Mouse (Mus musculus) adipose tissue, adult 10 weeks (tissue): ENCODE data around the gene Zdhhc1. TPM values are rescaled to one million over a fixed set of nuclear protein-coding genes. Genes with fewer than 3 reads are reported as not detected.

ENCODE experiments used
- polyA plus RNA-seq: library from polyadenylated mRNA; stranded (reverse); fragments of 350-450 nt; fragmentation: Illumina TruSeq; extraction: RNeasy Lipid Tissue Mini Kit (QIAGEN cat#74804); gene quantifications from one replicate; pipeline ENCODE4 v1.2.3, GENCODE M21; 2014; ENCODE audit warnings: low read depth, low replicate concordance

Gene Zdhhc1
- 32.3 TPM for polyA plus RNA-seq

DNA sequence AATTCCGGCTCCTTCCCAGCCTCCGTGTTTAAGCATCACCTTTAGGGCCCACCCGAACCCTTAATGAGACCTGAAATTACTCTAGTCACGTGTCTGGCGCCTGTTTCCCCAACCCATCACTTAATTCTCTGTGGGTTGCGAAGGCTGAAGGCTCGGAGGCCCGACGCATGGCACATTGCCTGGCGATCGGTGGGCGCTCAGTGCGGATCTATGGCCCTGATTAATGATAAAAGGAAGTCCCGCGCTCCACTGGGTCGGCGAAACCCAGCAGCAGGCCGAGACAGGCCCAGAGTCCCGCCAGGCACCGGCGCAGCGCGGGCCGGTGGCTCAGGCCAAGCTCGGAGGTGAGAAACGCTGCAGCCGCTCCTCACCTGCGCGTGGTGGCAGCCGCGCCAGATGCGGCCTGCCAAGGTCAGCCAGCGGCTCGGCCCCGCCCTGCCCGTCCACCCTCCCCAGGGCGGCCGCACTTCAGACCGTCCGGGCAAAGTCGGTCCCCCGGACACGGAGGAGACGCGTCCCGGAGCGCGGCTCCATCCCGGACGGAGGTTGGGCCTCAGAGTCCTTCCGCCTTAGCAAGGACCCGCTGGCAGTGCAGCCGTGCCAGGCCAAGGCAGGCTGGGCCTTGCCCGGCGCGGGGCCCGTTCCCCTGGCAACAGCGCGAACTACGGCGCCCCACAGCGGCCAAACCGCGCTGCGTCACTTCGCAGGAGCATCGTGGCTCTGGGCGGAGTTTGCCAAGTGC, at the start of gene Zdhhc1:
Gene Zdhhc1 (minus strand): TSS at position 464 of the 742 bp plus-strand sequence.

DNA sequence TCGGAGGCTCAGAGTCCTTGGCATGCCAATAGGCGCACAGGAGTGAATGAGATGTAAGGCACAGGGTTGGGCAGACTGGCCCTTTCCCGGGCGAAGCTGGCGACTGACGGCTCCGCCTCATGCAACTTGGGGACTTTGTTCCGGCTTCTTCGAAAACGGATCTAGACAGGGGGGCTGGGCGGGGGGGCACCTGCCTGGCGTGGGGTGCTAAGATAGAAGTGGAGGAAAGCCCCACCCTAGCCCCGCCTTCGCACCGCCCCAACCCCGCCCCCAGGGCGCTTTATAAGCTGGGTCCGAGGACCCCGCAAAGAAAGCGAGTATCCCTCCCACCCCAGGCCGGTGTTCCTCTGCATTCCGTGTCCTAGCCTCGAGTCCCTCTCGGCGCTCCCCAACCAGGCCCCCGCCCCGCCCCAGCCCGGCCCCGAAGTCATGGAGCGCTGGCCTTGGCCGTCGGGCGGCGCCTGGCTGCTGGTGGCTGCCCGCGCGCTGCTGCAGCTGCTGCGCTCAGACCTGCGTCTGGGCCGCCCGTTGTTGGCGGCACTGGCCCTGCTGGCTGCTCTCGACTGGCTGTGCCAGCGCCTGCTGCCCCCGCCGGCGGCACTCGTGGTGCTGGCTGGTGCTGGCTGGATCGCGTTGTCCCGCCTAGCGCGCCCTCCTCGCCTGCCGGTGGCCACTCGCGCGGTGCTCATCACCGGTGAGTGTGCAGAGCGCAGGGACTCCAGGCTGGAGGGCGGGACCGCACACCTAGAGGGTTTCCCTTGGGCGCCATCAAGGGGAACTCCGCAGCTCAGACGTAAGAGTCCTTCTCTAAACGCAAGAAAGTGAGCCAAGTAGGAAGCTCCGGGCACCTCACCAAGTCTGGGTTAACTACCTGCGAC, 22.0 kb upstream of the Zdhhc1 start, which contains the start of gene Hsd11b2:
Gene Hsd11b2 (plus strand): TSS at position 320 of the 878 bp plus-strand sequence.

DNA sequence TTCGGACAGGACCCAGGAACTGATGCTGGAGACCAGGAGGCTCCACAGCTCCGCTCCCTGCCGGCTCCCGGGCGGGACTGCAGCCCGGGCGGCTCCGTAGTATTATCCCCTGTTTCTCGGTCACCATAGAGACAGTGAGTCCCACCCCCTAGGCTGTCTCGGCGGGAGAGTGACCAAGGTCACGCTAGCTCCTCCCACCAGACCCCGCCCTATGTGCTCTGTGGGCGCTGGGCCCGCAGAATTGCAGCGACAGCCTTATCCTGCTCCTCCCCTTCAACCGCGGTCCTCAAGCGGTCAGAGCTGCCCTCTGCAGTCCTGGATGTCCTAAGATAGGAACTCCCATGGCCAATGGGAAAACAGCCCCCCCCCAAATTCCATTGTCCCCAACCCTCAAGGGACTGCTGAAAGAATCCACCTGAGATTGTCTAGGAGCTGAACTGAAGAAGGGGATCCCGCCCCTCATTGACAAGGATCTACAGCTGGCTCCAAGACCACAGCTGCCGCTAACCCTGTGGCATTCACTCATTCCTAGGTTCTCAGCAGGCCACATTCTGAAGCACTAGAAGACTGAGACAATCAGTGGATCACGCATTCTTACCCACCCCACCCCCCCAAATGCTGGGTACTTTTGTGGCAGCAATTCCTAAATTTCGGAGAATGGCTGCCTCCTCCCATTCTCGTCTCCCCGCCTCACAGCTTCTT, 25.2 kb downstream of the Zdhhc1 start, which contains the start of gene Tppp3:
Gene Tppp3 (minus strand): TSS at position 213 of the 702 bp plus-strand sequence.

Other genes starting within 250 kb of the Zdhhc1 start
- gene B3gnt9, start 241.7 kb downstream of the Zdhhc1 start, polyA plus RNA-seq = 7.4 TPM
- gene Tradd, start 232.3 kb downstream of the Zdhhc1 start, polyA plus RNA-seq = 11.6 TPM
- gene Fbxl8, start 232.3 kb downstream of the Zdhhc1 start, polyA plus RNA-seq = 2.6 TPM
- 0.88 TPM for gene Hsf4, start 227.1 kb downstream of the Zdhhc1 start, polyA plus RNA-seq
- gene Nol3, start 220.8 kb downstream of the Zdhhc1 start, polyA plus RNA-seq = 6.8 TPM
- 4.7 TPM for gene 4931428F04Rik, start 207.0 kb downstream of the Zdhhc1 start, polyA plus RNA-seq
- gene Exoc3l, start 200.8 kb downstream of the Zdhhc1 start, polyA plus RNA-seq = 3.1 TPM
- 37.2 TPM for gene E2f4, start 199.2 kb downstream of the Zdhhc1 start, polyA plus RNA-seq
- gene Elmo3, start 191.3 kb downstream of the Zdhhc1 start, polyA plus RNA-seq = 24.2 TPM
- gene Lrrc29, start 170.6 kb downstream of the Zdhhc1 start, polyA plus RNA-seq = 5.2 TPM
- 61.4 TPM for gene Tmem208, start 170.5 kb downstream of the Zdhhc1 start, polyA plus RNA-seq
- gene Fhod1, start 148.9 kb downstream of the Zdhhc1 start, polyA plus RNA-seq = 11.4 TPM
- 2.4 TPM for gene Slc9a5, start 148.1 kb downstream of the Zdhhc1 start, polyA plus RNA-seq
- 1.0 TPM for gene Plekhg4, start 123.6 kb downstream of the Zdhhc1 start, polyA plus RNA-seq
- 4.8 TPM for gene Kctd19, start 83.4 kb downstream of the Zdhhc1 start, polyA plus RNA-seq
- 5.2 TPM for gene Lrrc36, start 83.3 kb downstream of the Zdhhc1 start, polyA plus RNA-seq
- 75.1 TPM for gene Tppp3, start 25.4 kb downstream of the Zdhhc1 start, polyA plus RNA-seq
- gene Hsd11b2, start 21.9 kb upstream of the Zdhhc1 start, polyA plus RNA-seq = 1.1 TPM
- 128 TPM for gene Atp6v0d1, start 69.1 kb upstream of the Zdhhc1 start, polyA plus RNA-seq
- 18.4 TPM for gene Ripor1, start 108.4 kb upstream of the Zdhhc1 start, polyA plus RNA-seq
- gene Ctcf, start 139.7 kb upstream of the Zdhhc1 start, polyA plus RNA-seq = 38.3 TPM
- gene Agrp, start 140.5 kb upstream of the Zdhhc1 start, polyA plus RNA-seq = not detected
- 0.82 TPM for gene Carmil2, start 189.4 kb upstream of the Zdhhc1 start, polyA plus RNA-seq
- 24.3 TPM for gene Acd, start 204.2 kb upstream of the Zdhhc1 start, polyA plus RNA-seq
- 13.0 TPM for gene Pard6a, start 204.2 kb upstream of the Zdhhc1 start, polyA plus RNA-seq
- 0.74 TPM for gene 4933405L10Rik, start 210.8 kb upstream of the Zdhhc1 start, polyA plus RNA-seq
- 6.0 TPM for gene Enkd1, start 211.3 kb upstream of the Zdhhc1 start, polyA plus RNA-seq